Mouse (Mus musculus): ENCODE data around the gene Pik3r5.

GRCm38 (mm10) chr11:68399548-68400020, 32.3 kb upstream of the Pik3r5 start:
- TF ChIP-seq GATA1 (IDR thresholded peaks at IDR 0.05; ENCODE audit: borderline replicate concordance, low read length) (no peak), CTCF (IDR thresholded peaks at IDR 0.05; ENCODE audit: low read depth, low read length) (no peak), POLR2AphosphoS5 (IDR thresholded peaks at IDR 0.05; ENCODE audit: insufficient replicate concordance, low read depth, low read length) (no peak), TAL1 (conservative IDR thresholded peaks at IDR 0.05; ENCODE audit: low read depth, low read length) (no peak)

Data from G1E (cell line).